Mouse (Mus musculus) MEL (cell line): Measurements from ENCODE around the gene Gm9195.

Source experiments
- CHD1 ChIP-seq: IDR thresholded peaks from 2 replicates; pipeline ENCODE4 v1.6.1; 2012; ENCODE audit warnings: low read depth, mild to moderate bottlenecking, inconsistent platforms, low read length, improper control_type of control experiment
- CTCF ChIP-seq, 3 experiments: IDR thresholded peaks in 2 of 3; conservative IDR thresholded peaks in 1 of 3; 2 replicates each; pipeline ENCODE4 v1.5.1; 2011 to 2012; ENCODE audit warnings: low read length in 3 of 3, low read depth in 2 of 3, mild to moderate bottlenecking in 2 of 3, improper control_type of control experiment in 1 of 3, inconsistent platforms in 1 of 3, mixed read lengths in 1 of 3, moderate library complexity in 1 of 3; ENCODE audit not compliant: control insufficient read depth in 1 of 3, insufficient read depth in 1 of 3, poor library complexity in 1 of 3, severe bottlenecking in 1 of 3
- POLR2A ChIP-seq, 2 experiments: IDR thresholded peaks; 2 replicates each; pipeline ENCODE4 v1.6.1; 2011 to 2012; ENCODE audit warnings: low read length in 2 of 2, mild to moderate bottlenecking in 2 of 2, control low read depth in 1 of 2, improper control_type of control experiment in 1 of 2, low read depth in 1 of 2, moderate library complexity in 1 of 2; ENCODE audit not compliant: control insufficient read depth in 1 of 2, insufficient read depth in 1 of 2, poor library complexity in 1 of 2
- TCF12 ChIP-seq: IDR thresholded peaks from 2 replicates; pipeline ENCODE4 v1.6.1; 2014; ENCODE audit warnings: low read depth, mild to moderate bottlenecking, inconsistent platforms, low read length, improper control_type of control experiment, moderate library complexity
- UBTF ChIP-seq: IDR thresholded peaks from 2 replicates; pipeline ENCODE4 v1.6.1; 2012; ENCODE audit warnings: low read depth, mild to moderate bottlenecking, inconsistent platforms, low read length, improper control_type of control experiment, moderate library complexity, borderline replicate concordance; ENCODE audit not compliant: insufficient read depth
- ZC3H11A ChIP-seq: IDR thresholded peaks from 2 replicates; pipeline ENCODE4 v1.6.1; 2012; ENCODE audit warnings: low read depth, mild to moderate bottlenecking, inconsistent platforms, low read length, improper control_type of control experiment

DNA sequence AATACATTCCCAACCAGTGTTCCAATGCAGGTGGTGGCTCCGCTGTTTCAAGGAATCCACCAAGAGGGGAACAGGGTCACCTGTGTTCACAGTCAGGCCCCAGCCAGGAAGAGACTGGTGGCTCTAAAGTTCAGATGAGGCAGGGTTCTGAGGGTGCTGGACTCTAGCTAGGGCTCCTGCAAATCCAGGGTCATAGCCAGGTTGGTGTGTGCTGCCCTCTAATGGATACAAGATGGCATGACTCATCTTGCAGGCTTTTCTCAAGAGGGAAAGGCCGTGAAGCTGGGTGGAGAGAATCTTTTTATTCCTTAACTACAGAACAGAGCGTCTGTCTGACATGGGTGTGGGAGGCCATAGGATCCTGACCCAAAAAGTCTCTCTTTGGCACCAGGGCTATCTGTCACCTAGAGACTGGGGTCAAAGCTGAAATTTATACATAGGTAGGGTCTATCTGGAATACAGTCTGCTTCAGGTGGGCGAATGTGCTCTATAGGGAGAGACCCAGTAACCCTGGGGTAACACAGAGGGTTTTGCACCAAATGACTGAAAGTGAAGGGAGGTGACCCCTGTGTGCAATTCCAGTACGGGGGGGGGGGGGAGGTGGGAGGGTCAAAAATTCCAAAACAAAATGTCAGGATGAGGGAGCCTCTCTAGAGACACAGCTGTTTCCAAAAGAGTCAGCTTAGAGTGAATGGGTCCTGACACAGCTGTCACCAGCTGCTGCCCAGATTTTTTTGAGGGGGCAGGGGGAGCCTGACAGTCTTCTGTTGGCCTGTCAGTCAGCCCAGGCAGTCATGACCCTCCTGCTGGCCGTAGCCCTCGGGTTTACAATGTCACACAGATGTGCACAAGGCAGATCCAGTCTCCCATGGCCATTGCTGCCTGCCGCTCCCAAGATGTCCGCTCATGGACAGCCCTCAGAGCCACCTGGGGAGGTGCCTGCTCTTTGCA lies 44.2 kb downstream of the Gm9195 start:
- TF ChIP-seq TCF12: no peak
- TF ChIP-seq CHD1: no peak
- peak; percentile 21 to 34 (median 24); a peak in 5 of 6 replicates for TF ChIP-seq CTCF (IDR thresholded peaks at IDR 0.05 in 2 of 3, conservative IDR thresholded peaks at IDR 0.05 in 1 of 3; ENCODE audit: control insufficient read depth in 1 of 3, insufficient read depth in 1 of 3, low read depth in 2 of 3, low read length in 3 of 3, poor library complexity in 1 of 3, severe bottlenecking in 1 of 3)
- no peak for TF ChIP-seq POLR2A (IDR thresholded peaks at IDR 0.05; ENCODE audit: control insufficient read depth in 1 of 2, insufficient read depth in 1 of 2, low read depth in 1 of 2, low read length in 2 of 2, poor library complexity in 1 of 2)
- TF ChIP-seq UBTF: no peak
- TF ChIP-seq ZC3H11A: no peak
